35 mouse cellular contexts compared by ENCODE assay signal in genomic region chr6:115273346-115273745, GRCm38 (mm10). TPM values are rescaled to one million over a fixed set of nuclear protein-coding genes. Genes with fewer than 3 reads are reported as not detected.
A peak's percentile ranks its signal among the peaks of the same experiment; 100 is the strongest.
DNase-seq lines count a peak whose midpoint lies in the region; ATAC-seq and TF ChIP-seq lines count a peak whose summit lies in the region.
"Had no signal": no experiment of that assay in that cellular context is flagged by ENCODE, and none has a peak within 500 bp of the region (broad histone marks: within the 10 kb centered on the region; RNA-seq: fewer than 3 reads in every experiment).

No protein-coding gene starts in this region.

- intact Hi-C loops in heart, adult 2 months (cut with DNase I), result loop anchor here (2.0 to 5.0 kb wide), 2 partner anchors 71 to 154 kb away; no protein-coding TSS in a partner anchor

- peak overlapping the region; percentile 85 for H3K27ac ChIP-seq in heart, adult 2 months
- H3K27ac ChIP-seq in heart, embryonic 12.5 days (ENCODE audit: poor library complexity, severe bottlenecking), result no peak overlapping the region
- H3K27ac ChIP-seq in heart, postnatal 0 days (ENCODE audit: low read depth), result peak overlapping the region; percentile 65
- peak overlapping the region; percentile 85 for H3K27ac ChIP-seq in olfactory bulb, adult 2 months (ENCODE audit: insufficient read depth, low read depth, low read length)
- H3K27ac ChIP-seq: embryonic facial prominence, embryonic 13.5 days; forebrain, embryonic 13.5 days; heart, embryonic 13.5 days; limb, embryonic 12.5 days; macrophage had no signal

- peaks cover 21% of the 10 kb centered on the region for H3K4me1 ChIP-seq in heart, adult 2 months (ENCODE audit: control insufficient read depth, insufficient read depth, low read length)
- peaks cover 34% of the 10 kb centered on the region for H3K4me1 ChIP-seq in heart, embryonic 12.5 days (replicated peaks)
- H3K4me1 ChIP-seq in heart, postnatal 0 days (ENCODE audit: control insufficient read depth, insufficient read depth), result peaks cover 9% of the 10 kb centered on the region; the same call in 1 of the 2 replicates
- H3K4me1 ChIP-seq in olfactory bulb, adult 2 months (ENCODE audit: control insufficient read depth, insufficient read depth, low read length), result peaks cover 42% of the 10 kb centered on the region

- 0 out of 2 replicates have a peak, but pooled peaks have one; percentile 35 for TF ChIP-seq POLR2A in heart, adult 2 months (IDR thresholded peaks at IDR 0.05; ENCODE audit: insufficient read depth, low read depth, low read length)
- no peak for TF ChIP-seq POLR2A in olfactory bulb, adult 2 months (IDR thresholded peaks at IDR 0.05; ENCODE audit: insufficient read depth, low read depth, low read length)

- H3K79me2 ChIP-seq in heart, adult 2 months (replicated peaks; ENCODE audit: control insufficient read depth, insufficient read depth, low read length), result no peaks in the 10 kb centered on the region

- DNase-seq in heart, adult 2 months, result peak; percentile 60
- peak; percentile 31 for DNase-seq in ovary, adult 18-20 months (ENCODE audit: low spot score)
- no peak for DNase-seq in ovary, postnatal 36 days (ENCODE audit: low spot score)
- DNase-seq in heart, postnatal 0 days (ENCODE audit: low spot score), result no peak
- no peak for DNase-seq in adrenal gland, postnatal 10 days
- DNase-seq: B cell, adult 2 months; cerebellum, adult 2 months; cerebellum, postnatal 36 days; embryo, embryonic 11 days; gastrocnemius, postnatal 10 days; liver, postnatal 0 days; right cerebral cortex, postnatal 4 days; thymus, postnatal 14 days had no signal

- no peaks in the 10 kb centered on the region for H3K9me3 ChIP-seq in heart, embryonic 12.5 days (replicated peaks)
- no peaks in the 10 kb centered on the region for H3K9me3 ChIP-seq in heart, postnatal 0 days (replicated peaks; ENCODE audit: control insufficient read depth, low read length)
- H3K9me3 ChIP-seq: embryonic facial prominence, embryonic 13.5 days; forebrain, embryonic 13.5 days; G1E; heart, embryonic 13.5 days; limb, embryonic 12.5 days had no signal

- no peak for TF ChIP-seq CTCF in heart, adult 2 months (IDR thresholded peaks at IDR 0.05)
- TF ChIP-seq CTCF in heart, postnatal 0 days (IDR thresholded peaks at IDR 0.05; ENCODE audit: low read depth), result no peak
- TF ChIP-seq CTCF in olfactory bulb, adult 2 months (IDR thresholded peaks at IDR 0.05; ENCODE audit: insufficient read depth, low read depth, low read length), result no peak

- H3K4me3 ChIP-seq in heart, adult 2 months, result no peak overlapping the region
- H3K4me3 ChIP-seq in heart, embryonic 12.5 days, result no peak overlapping the region
- no peak overlapping the region for H3K4me3 ChIP-seq in heart, postnatal 0 days (ENCODE audit: low read depth, low read length)
- H3K4me3 ChIP-seq in olfactory bulb, adult 2 months (ENCODE audit: insufficient read depth, low read depth, low read length), result no peak overlapping the region
- H3K4me3 ChIP-seq: embryonic facial prominence, embryonic 13.5 days; erythroblast, embryonic 14.5 days; forebrain, embryonic 13.5 days; heart, embryonic 13.5 days; limb, embryonic 12.5 days had no signal

- 58% methylated on average over 10 of the region's 10 CpGs for WGBS in heart, adult 2 months
- WGBS in heart, embryonic 12.5 days, result 84% methylated on average over 10 of the region's 10 CpGs
- WGBS in heart, postnatal 0 days, result 75% methylated on average over 10 of the region's 10 CpGs
- 37% methylated on average over 10 of the region's 10 CpGs for WGBS in olfactory bulb, adult 2 months

- no peak for ATAC-seq in heart, embryonic 12.5 days (ENCODE audit: insufficient number of reproducible peaks, low FRiP score)
- ATAC-seq in heart, postnatal 0 days (ENCODE audit: insufficient read depth, low read depth), result peak; percentile 35
- ATAC-seq: forebrain, embryonic 13.5 days; intestine, postnatal 0 days; liver, postnatal 0 days; lung, postnatal 0 days; Patski had no signal

- peak; percentile 96 for TF ChIP-seq EP300 in heart, adult 2 months (IDR thresholded peaks at IDR 0.05; ENCODE audit: insufficient read depth, low read depth, low read length)
- TF ChIP-seq EP300 in heart, postnatal 0 days (IDR thresholded peaks at IDR 0.05; ENCODE audit: low read depth), result peak; percentile 70; the same call in 1 of the 2 replicates

- H3K36me3 ChIP-seq in heart, adult 2 months (ENCODE audit: control insufficient read depth, insufficient read depth, low read length), result no peaks in the 10 kb centered on the region; the same call in 1 of the 2 replicates
- no peaks in the 10 kb centered on the region for H3K36me3 ChIP-seq in heart, embryonic 12.5 days
- no peaks in the 10 kb centered on the region for H3K36me3 ChIP-seq in heart, postnatal 0 days (replicated peaks; ENCODE audit: control insufficient read depth, insufficient read depth, low read length)
- H3K36me3 ChIP-seq: embryonic facial prominence, embryonic 13.5 days; G1E; heart, embryonic 13.5 days; limb, embryonic 12.5 days had no signal

- H3K4me2 ChIP-seq in heart, embryonic 12.5 days, result no peak overlapping the region
- no peak overlapping the region for H3K4me2 ChIP-seq in heart, postnatal 0 days (ENCODE audit: low read depth, low read length)
- H3K4me2 ChIP-seq: embryonic facial prominence, embryonic 13.5 days; forebrain, embryonic 13.5 days; heart, embryonic 13.5 days; limb, embryonic 12.5 days; liver, embryonic 11.5 days had no signal

- no peaks in the 10 kb centered on the region for H3K27me3 ChIP-seq in heart, adult 2 months (ENCODE audit: control insufficient read depth, insufficient read depth, low read length)
- H3K27me3 ChIP-seq in heart, embryonic 12.5 days (replicated peaks), result peaks cover 82% of the 10 kb centered on the region
- 0 out of 2 replicates have a peak, but pooled peaks cover 7% of the 10 kb centered on the region for H3K27me3 ChIP-seq in heart, postnatal 0 days (ENCODE audit: control insufficient read depth, insufficient read depth, low read length)
- H3K27me3 ChIP-seq: CH12.LX; forebrain, embryonic 13.5 days; limb, embryonic 12.5 days; Patski had no signal

- H3K9ac ChIP-seq in heart, adult 2 months (ENCODE audit: low read depth, low read length), result no peak overlapping the region; the same call in 1 of the 2 replicates
- H3K9ac ChIP-seq in heart, embryonic 12.5 days, result no peak overlapping the region
- no peak overlapping the region for H3K9ac ChIP-seq in heart, postnatal 0 days (replicated peaks; ENCODE audit: low read depth, low read length)
- H3K9ac ChIP-seq: embryonic facial prominence, embryonic 13.5 days; forebrain, embryonic 13.5 days; heart, embryonic 13.5 days; limb, embryonic 12.5 days; liver, postnatal 0 days had no signal

RNA-seq across cellular contexts. Expression of gene Timp4, which starts 21.3 kb away (rescaled TPM):
- 10 to 100 TPM; 29.9 to 41.5 TPM for total RNA-seq in heart, adult 2 months (2021)
- polyA plus RNA-seq in heart, adult 2 months (2012; rRNA removed), result 24.6 and 37.7 TPM in 2 replicates
- 0.18 TPM in 1 of 2 replicates, not detected in the other for polyA plus RNA-seq in heart, embryonic 12.5 days (2016; fragmentation: Nextera tagmentation; extraction: Ambion mirVana)
- 4.6 and 8.8 TPM in 2 replicates for total RNA-seq in heart, postnatal 0 days (2014; rRNA removed; ENCODE audit: low replicate concordance)
- polyA plus RNA-seq in heart, postnatal 0 days (2015; fragmentation: Nextera tagmentation; extraction: Ambion mirVana), result 9.7 TPM in 2 replicates
- polyA plus RNA-seq in olfactory bulb, adult 2 months (2012; ENCODE audit: insufficient read depth, insufficient read length, low replicate concordance, missing spikeins), result not detected in 2 replicates
- 10 to 100 TPM; 10.8 to 25.3 TPM for total RNA-seq in adrenal gland, postnatal 10 days (2021)
- total RNA-seq: CH12.LX had no signal
- polyA plus RNA-seq: erythroblast, embryonic 14.5 days; G1E; liver, postnatal 0 days; macrophage had no signal

RNA-seq across cellular contexts. Expression of gene Gm17482, which starts 46.2 kb away (rescaled TPM):
- total RNA-seq in heart, adult 2 months (2021), result not detected
- polyA plus RNA-seq in heart, adult 2 months (2012; rRNA removed), result not detected in 2 replicates
- polyA plus RNA-seq in heart, embryonic 12.5 days (2016; fragmentation: Nextera tagmentation; extraction: Ambion mirVana), result not detected in 2 replicates
- not detected in 2 replicates for total RNA-seq in heart, postnatal 0 days (2014; rRNA removed; ENCODE audit: low replicate concordance)
- not detected in 2 replicates for polyA plus RNA-seq in heart, postnatal 0 days (2015; fragmentation: Nextera tagmentation; extraction: Ambion mirVana)
- polyA plus RNA-seq in olfactory bulb, adult 2 months (2012; ENCODE audit: insufficient read depth, insufficient read length, low replicate concordance, missing spikeins), result not detected in 2 replicates
- not detected for total RNA-seq in adrenal gland, postnatal 10 days (2021)
- total RNA-seq: adrenal gland, adult 18-20 months; CH12.LX; G1E; gastrocnemius, postnatal 10 days; left cerebral cortex, postnatal 14 days; midbrain, postnatal 0 days had no signal
- polyA plus RNA-seq: cerebellum, adult 2 months; embryonic facial prominence, embryonic 13.5 days; erythroblast, embryonic 14.5 days; forebrain, embryonic 13.5 days; frontal cortex, adult 2 months; G1E; heart, embryonic 13.5 days; hindbrain, embryonic 11.5 days; intestine, postnatal 0 days; kidney, embryonic 14.5 days; limb, embryonic 12.5 days; liver, embryonic 11.5 days; liver, postnatal 0 days; lung, postnatal 0 days; macrophage; midbrain, postnatal 0 days; neural tube, embryonic 14.5 days; Patski; stomach, embryonic 14.5 days had no signal

Comparison
In these comparisons a context has a peak if more than half of its experiments do, and no peak if none do; other contexts are left out.
1. DNase-seq: peak in heart, adult 2 months (2 of 2) and ovary, adult 18-20 months (single experiment); none in ovary, postnatal 36 days (single experiment), heart, postnatal 0 days (single experiment) and adrenal gland, postnatal 10 days (single experiment).